Mouse (Mus musculus) embryonic fibroblast, embryonic 13.5 days (primary cell): ENCODE results near the gene Atf6b.

Experiments
- CTCF ChIP-seq: IDR thresholded peaks from 2 replicates; pipeline ENCODE4 v1.5.1; 2011; ENCODE audit warnings: mild to moderate bottlenecking, control low read depth, low read length, moderate library complexity, borderline replicate concordance; ENCODE audit not compliant: insufficient read depth
- POLR2A ChIP-seq: IDR thresholded peaks from 2 replicates; pipeline ENCODE4 v1.6.1; 2011; ENCODE audit warnings: low read depth, mild to moderate bottlenecking, control low read depth, low read length, moderate library complexity

GRCm38 (mm10) chr17:34662978-34663377 lies 16.0 kb downstream of the Atf6b start:
- TF ChIP-seq CTCF (no peak), POLR2A (no peak)
